Mouse (Mus musculus) WW6 (cell line): Measurements from ENCODE around the gene Sema5a.

Experiments used
- DNase-seq: peaks from one replicate; pipeline ENCODE4 v3.0.0-alpha.2; 2013; ENCODE audit warnings: low read depth, low spot score

Sema5a gene

DNA sequence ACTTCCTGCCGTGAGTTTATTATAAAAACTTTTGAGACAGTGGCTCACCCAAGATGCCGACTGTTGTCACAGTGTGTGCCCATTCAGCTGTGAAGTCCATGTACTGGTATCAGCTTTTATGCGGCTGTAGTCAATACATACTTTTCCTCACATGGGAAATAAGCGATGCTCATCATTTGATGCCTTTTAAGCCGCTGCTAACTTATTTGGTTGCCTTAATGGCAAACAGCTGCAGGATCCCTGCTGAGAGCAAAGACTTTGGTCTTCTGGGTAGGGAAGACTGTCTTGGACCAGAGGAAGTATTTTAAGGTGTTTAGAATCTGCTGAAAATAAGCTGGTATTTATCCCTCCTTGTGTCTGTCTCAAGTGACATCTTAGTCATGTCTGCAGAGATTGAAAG lies 2.7 kb downstream of the Sema5a start:
- no peak for DNase-seq

DNA sequence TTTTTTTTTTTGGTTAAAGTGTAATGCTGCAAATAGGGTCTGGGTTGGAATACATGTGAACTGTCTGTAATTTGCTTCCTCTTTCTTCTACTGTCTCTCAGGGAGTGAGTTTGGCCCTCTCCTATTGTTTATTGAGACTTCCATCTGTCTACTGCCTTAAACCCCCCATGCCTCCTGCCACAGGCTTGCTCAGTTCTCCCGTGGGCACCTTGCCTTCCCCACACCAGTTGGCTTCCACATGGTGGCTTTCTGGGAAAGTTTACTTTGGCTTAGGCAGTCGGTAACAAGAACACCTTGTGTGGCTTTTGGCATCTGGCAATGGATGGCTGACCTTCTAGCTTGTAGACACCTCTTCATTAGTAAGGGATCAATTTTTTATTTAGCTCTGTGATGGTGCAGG lies 10.2 kb downstream of the Sema5a start:
- DNase-seq = no peak

- DNase-seq = no peak
Observed at GRCm38 (mm10) chr15:32257340-32257739, 12.7 kb downstream of the Sema5a start.

GRCm38 (mm10) chr15:32257886-32258319 lies 13.3 kb downstream of the Sema5a start:
- no peak for DNase-seq

GRCm38 (mm10) chr15:32259362-32260096 lies 14.9 kb downstream of the Sema5a start:
- no peak for DNase-seq

GRCm38 (mm10) chr15:32260942-32261341 lies 16.3 kb downstream of the Sema5a start:
- no peak for DNase-seq

GRCm38 (mm10) chr15:32263651-32264050 lies 19.0 kb downstream of the Sema5a start:
- no peak for DNase-seq

GRCm38 (mm10) chr15:32264822-32265377 lies 20.3 kb downstream of the Sema5a start:
- no peak for DNase-seq

- DNase-seq = no peak
Observed at GRCm38 (mm10) chr15:32265378-32265934, 20.8 kb downstream of the Sema5a start.

GRCm38 (mm10) chr15:32266122-32266820 lies 21.7 kb downstream of the Sema5a start:
- DNase-seq = no peak

DNA sequence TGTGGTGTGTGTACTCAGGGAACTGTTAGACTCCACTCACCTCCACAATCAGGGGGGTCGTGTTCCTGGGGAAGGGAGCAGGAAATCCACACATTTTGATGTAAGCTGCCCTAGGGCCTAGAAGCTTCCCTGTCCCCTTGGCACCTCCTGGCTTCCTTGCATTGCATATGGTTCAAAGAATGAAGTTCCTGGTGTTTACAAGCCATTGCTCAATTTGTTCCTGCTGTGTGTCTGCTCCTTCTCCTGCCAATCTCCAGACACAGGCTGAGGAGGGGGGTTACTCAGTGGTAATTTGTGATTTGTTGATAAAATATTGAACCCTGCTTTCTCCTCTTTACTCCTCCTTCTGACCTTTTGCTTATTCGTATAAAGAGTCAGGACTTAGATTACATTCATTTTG lies 25.5 kb downstream of the Sema5a start:
- DNase-seq = no peak

DNA sequence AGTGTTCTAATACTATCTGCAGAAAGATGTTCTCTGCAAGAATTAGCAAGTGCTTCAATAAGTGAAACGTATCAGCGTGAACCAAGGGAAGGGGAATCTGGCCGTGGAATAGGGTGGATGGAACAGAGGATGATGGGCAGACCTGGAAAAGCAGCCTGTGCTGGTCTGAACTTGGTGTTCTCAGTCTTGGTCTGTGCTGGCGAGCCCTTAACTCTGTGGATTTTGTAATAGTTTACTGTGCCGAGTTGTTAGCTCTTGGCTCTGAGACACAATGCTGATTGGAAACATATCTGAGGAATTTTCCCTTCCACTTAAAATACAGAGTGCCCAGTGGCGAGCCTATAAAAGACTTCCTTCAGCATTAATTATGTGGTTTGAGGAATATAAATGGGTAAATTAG lies 29.3 kb downstream of the Sema5a start:
- DNase-seq = no peak

DNA sequence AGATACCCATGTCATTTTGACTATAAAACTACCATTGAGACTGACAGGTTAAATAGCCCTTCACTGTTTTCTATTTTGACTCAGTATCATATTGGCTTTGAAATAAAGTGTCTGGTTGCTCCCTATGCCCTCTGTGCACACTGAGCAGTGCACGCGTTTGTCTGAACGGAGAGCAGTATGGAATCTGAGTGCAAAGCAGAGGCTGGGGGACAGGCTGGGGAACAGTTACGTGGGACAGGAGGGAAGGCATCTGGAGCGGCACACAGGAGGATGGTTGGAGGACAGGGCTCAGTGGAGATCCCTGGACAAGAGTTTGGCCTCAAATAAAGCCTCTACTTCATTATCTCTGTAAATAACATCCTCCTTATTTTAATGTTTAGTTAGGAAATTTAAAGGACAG lies 30.4 kb downstream of the Sema5a start:
- no peak for DNase-seq

GRCm38 (mm10) chr15:32278600-32278999 lies 34.0 kb downstream of the Sema5a start:
- no peak for DNase-seq

- no peak for DNase-seq
Observed at GRCm38 (mm10) chr15:32281374-32281773, 36.8 kb downstream of the Sema5a start.

DNA sequence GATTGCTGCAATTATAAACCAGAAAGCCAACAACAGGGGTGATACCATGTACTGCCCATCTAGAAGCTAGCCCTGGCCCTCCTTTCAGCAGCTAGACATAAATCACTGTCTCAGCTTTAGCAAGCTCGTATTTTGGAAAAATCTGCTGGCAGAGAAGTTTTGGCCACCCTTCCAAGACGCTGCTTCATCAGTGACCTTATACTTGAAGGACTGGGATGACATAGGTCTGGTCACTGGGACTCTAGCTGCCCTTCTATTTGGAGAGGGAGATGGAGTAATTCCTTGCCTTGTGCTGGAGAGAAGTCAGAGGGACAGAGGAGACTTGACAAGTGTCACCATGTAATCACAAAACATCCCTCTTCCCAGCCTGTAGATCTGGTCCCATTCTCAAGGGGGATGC lies 40.1 kb downstream of the Sema5a start:
- no peak for DNase-seq

- DNase-seq = no peak
Observed at GRCm38 (mm10) chr15:32286296-32286695, 41.7 kb downstream of the Sema5a start.

DNA sequence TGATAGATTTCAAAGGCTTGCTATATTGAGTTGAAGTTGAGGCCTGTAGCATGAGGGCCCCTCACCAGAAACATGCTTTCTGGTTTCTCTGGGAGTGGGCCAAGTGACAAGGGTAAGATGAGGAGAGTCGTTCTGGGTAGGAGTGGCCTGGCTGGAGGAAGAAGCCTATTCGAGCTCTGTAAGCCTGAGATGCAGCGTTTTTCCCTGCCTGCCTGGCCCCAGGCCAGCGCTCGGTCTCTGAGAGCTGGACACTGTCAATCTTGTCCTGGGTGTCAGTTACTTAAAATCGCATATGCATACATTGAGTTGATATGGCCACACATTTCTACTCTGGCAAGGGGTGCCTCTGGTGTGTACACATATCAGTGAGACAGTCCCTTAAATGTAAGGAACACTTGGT lies 43.9 kb downstream of the Sema5a start:
- DNase-seq = no peak

DNA sequence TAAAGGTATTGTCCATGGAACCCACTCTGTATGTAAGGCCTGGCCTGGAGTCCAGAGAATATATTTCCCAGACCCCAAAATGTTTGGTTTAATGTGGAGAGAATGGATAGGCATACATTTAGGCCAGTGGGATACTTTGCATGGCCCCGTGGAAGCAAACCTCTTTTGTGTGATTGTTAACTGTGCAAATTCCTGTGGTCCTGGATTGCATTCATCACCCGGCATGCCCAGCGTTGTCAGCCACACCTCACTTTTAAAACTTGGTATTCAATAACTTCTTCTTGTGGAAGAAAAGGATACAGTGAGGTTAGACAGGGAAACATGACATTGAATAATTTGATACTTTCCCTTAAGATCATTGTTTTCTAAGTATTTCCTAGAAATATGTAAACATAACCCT lies 46.4 kb downstream of the Sema5a start:
- no peak for DNase-seq

DNA sequence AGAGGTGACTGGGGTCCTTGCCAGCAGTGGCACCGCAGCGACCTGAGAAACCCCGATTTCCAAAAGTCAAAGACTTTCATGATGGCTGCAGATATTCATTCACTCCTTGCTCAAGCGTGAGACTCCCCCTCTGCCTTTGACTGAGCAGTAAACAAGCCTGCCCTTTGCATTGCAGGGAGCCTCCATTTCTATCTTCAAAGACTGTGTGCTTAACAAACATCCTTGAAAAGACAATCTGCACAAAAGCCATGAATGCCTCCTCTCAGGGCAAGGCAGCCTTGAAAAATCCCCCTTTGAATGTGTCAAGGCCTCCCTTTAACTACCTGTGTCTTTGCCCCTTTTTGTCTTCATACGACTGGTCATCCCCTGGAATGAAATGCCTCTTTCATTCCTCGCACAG lies 51.9 kb downstream of the Sema5a start:
- DNase-seq = no peak

DNA sequence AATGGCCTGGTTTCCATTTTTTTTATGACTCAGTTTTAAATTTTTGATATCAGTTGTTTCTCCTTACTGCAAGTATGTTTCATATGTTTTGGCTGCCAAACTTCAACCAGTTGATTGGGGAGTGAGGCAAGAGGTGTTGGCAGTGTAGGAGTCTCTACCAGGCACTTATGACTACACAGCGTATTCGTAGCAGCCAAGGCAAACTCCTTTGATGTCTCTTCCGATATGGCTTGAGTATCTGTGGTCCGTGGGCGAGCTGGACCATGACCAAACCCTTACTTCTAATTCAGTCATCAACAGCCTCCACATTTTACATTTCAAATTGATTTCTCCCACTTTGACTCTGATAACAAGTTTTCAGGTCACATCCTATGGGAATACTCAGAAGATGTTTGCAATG lies 52.7 kb downstream of the Sema5a start:
- DNase-seq = no peak

DNA sequence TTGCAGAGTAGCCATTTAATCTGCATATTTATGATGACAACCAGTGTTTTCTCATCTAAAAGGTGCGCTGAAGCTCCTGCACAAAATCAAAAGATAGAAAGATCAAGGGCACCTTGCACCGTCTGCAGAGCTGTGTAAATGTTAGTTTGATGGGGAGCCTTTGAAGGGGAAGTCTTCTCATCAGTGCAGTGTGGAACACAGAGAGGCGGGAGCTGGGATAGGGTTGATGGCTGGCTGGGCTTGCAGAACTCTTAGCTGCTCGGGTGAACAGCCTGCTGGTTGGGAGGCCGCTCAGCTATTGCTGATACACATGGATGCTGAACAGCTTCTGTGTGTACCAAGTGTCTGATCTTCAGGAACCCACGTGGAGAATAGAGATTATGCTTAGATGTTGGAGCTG lies 53.9 kb downstream of the Sema5a start:
- no peak for DNase-seq

DNA sequence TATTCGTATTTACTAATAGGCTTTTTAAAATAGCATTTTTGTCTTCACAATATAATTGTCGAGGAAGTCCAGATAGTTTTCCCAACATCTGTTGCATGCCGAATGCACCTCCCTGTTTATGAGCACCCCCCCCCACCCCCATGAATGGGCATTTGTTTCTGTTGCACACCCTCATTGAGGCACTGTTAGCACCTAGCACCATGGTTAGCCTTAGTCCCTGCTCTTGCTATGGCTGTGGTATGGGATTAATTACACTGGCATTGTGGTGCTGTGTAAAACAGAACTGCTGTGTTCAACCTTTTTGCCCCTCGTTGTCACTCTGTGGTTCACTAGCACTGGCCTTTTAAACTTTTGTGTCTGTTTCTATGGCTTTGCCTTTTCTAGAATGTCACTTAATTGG lies 56.4 kb downstream of the Sema5a start:
- no peak for DNase-seq
